Mouse (Mus musculus) cerebellum, postnatal 4 days (tissue): ENCODE results near the gene Sema3f.

Source experiments
- DNase-seq, 2 experiments: peaks; one replicate each; pipeline ENCODE4 v3.0.0; 2022; ENCODE audit warnings: low spot score in 2 of 2, mixed read lengths in 1 of 2

Gene Sema3f

DNA sequence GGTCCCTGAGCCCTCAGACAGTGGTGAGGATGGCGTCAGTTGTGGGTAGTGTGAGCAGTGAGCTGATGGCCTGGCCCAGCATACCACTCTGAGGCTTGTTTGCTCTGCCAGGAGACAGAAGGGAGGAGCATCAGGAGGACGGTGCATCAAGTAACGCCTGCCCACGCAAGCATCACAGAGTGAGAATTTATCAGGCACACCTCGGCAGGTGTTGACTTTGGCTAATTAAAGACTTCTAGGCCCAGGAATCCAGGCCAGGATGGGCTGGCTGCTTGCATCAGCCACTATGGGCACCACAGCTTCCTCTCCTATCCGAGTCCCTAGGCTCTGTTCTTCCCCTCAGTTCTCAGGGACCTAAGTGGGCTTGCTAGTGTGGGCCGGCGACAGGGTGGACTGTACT is 47.9 kb downstream of the Sema3f start:
- DNase-seq, result no peak

GRCm38 (mm10) chr9:107660777-107661176 is 49.5 kb downstream of the Sema3f start:
- no peak for DNase-seq

GRCm38 (mm10) chr9:107659961-107660360 is 50.3 kb downstream of the Sema3f start:
- no peak for DNase-seq

DNA sequence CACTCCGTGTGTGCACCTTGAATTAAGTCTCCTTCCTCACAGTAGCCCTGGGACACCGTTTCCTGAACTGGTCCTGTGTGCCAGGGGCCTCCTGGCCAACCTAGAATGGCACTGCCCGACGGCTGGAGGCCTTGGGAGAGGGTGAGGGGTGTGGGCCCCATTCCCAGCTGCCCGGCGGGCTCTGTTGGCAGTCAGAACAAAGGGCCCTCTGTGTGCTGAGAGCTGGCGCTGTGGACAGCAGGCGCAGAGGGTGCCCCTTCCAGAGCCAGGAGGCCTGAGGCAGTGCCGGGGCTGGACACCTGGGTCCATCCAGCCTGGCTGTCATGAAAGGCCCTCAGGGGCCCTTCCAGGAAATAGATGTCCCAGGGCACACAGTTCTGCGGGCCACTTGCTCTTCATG is 50.7 kb downstream of the Sema3f start:
- DNase-seq, result peak in 1 of 2 experiments; percentile 66

GRCm38 (mm10) chr9:107658096-107658495 is 52.2 kb downstream of the Sema3f start:
- no peak for DNase-seq

DNA sequence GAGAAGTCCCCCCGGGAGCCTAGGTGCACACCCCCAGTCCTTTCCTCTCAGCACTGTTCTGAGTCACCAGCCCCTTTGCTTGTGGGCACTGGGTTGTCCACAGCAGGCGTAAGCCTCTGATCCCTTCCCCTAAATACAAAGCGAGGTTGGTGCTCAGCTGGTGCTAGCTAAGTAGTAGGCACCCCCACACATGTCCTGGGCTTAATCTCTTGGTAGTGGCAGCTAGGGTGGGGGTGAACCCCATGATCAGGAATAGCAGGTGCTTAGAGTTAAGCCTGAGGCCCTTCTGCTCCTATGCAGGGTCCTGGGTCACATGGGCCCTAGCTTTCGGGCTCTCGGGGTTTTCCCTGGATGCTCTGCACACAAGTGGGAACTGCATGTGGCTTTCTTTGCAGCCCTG is 53.1 kb downstream of the Sema3f start:
- no peak for DNase-seq

DNA sequence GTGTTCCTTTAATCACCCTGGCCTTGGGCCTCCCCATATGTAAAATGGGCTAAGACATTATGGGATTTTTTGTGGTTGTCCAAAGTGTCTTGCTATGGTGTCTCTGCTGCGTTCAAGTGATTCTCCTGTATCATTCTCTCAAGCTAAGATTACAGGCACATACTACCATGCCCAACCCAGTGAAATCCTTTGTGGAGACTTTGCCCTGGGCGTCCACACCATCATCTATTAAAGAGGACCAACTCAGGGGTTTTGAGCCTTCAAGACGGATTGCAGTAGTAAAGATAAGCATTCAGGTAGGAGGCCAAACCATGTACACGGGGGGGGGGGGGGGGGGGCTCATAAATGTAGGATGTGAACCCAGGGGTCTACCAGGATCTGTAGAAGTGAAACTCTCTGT is 55.7 kb downstream of the Sema3f start:
- no peak for DNase-seq

GRCm38 (mm10) chr9:107653474-107653873 is 56.8 kb downstream of the Sema3f start:
- DNase-seq, result no peak

GRCm38 (mm10) chr9:107650708-107651481 is 59.4 kb downstream of the Sema3f start:
- peak in 1 of 2 experiments; percentile 45 for DNase-seq

GRCm38 (mm10) chr9:107650225-107650624 is 60.0 kb downstream of the Sema3f start:
- no peak for DNase-seq

DNA sequence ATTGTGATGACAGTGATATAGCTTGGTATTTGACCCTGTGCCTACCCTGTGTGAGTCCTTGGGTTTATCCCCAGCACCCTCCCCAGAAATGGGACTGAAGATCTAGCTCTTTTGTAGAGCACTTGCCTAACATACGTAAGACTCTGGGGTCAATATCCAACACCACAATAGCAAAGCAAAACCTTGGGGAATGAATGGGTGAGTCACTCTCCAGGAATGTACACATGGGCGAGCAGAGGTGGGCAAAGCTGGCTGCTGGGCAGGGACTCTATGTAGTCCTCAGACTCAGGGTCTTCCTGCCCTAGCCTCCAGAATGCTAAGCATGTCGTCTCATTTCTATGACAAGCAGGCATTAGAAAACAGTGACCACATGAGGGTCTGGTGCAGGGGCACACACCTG is 61.5 kb downstream of the Sema3f start:
- no peak for DNase-seq

DNA sequence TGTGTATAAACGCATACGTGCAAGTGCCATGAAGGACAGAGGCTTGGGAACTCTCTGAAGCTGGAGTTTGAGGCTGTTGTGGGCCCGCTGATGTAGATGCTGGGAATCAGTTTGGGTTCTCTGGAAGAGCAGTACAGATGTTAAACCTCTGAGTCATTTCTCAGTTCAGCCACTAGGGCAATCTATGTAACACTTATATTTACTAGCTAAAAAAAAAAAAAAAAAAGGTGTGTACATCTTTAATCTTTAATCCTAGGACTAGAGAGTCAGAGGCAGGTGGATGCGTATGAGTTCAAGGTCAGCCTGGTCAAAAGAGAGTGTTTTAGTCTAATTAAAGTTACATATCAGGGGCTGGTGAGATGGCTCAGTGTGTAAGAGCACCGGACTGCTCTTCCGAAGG is 63.3 kb downstream of the Sema3f start:
- no peak for DNase-seq

DNA sequence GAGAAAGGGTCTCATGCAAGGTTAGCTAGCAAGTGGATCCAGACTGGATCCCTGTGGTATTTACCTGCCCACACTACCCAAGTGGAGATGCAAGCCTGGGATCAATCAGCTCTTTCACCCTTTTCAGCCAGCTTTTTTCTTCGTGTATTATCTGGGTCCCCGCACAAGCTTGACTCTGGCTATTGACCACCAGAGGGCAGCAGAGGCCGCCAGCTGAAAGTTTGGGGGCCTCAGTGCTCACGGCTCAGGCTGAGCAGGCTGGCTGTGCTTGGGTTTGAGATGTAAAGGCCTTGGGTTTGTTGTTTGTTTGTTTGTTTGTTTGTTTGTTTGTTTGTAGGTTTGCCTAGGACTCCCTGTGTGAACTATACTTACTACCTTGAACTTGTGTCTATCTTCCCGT is 64.7 kb downstream of the Sema3f start:
- peak; percentile 76 to 84 for DNase-seq

DNA sequence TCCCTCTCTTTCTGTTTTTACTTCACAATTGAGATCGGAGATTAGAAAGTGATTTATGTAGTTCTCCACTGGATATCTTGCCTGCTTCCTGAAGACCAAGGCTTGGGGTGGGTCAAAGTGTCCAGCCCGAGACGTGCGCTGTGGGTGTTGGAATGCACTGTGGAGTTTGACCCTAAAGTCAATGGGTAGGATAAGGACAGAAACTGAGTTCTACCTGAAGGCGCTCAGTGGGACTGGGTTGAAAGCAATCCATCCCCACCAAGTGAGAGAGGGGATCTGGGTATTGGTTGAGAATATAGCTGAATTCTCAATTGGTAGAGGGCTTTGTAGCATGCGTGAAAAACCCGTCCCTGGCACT is 65.1 kb downstream of the Sema3f start:
- no peak for DNase-seq

- DNase-seq, result peak; percentile 89 to 96
These were observed 65.7 kb downstream of the Sema3f start for GRCm38 (mm10) chr9:107644495-107645152.

DNA sequence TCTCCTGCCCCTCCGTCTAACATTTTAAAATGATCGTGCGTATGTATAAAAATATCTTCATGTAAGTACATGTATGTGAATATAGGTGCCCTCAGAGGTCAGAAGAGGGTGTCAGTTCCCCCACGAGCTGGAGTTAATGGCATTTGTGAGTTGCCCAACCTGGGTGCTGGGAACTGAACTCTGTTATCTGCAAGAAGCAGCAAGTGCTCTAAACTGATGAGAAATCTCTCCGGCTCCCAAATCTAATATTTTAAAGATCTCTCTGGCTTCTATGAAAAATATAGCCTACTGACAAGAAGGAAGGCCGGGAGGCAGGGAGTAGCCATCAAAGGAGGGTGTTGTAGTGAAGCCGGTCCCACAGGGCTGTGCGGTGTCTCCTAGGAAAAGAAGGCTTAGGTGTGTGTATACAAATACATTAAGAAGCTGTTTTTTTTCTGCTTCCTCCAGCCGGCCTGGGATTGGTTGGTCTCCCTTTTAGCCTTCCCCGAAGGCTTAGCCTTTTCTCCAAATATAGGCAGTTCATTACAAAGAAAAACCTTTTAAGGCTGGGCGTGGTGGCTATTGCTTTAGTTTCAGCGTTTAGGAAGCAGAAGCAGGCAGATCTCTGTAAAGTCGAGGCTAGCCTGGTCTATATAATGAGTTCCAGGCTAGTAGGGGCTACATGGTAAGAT is 66.6 kb downstream of the Sema3f start:
- DNase-seq, result no peak

- DNase-seq, result no peak
These were observed 68.6 kb downstream of the Sema3f start for GRCm38 (mm10) chr9:107641666-107642065.

DNA sequence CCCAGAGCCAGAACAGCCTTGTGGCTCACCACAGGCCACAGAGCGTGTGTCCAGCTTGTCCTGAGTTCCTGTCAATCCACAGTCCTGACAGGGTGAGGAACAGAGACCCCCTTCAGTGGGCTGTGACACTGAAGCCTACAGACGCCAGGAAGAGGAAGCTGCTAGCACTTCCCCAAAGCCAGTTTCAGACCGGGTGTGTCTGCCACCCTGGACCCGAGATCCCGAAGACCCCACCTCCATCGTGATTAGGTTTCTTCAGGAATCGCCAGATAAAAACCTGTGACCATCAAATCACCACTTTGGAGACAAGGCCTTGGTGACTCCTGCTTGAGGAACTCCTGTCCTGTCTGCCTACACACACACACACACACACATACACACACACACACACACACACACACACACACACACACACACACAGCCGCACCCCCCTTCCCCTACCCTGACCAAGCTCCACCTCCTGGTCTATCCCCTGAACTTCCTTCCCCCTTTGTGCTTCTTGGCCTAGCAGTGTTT is 70.0 kb downstream of the Sema3f start:
- no peak for DNase-seq

- peak in 1 of 2 experiments; percentile 46 for DNase-seq
These were observed 73.2 kb downstream of the Sema3f start for GRCm38 (mm10) chr9:107637070-107637469.

DNA sequence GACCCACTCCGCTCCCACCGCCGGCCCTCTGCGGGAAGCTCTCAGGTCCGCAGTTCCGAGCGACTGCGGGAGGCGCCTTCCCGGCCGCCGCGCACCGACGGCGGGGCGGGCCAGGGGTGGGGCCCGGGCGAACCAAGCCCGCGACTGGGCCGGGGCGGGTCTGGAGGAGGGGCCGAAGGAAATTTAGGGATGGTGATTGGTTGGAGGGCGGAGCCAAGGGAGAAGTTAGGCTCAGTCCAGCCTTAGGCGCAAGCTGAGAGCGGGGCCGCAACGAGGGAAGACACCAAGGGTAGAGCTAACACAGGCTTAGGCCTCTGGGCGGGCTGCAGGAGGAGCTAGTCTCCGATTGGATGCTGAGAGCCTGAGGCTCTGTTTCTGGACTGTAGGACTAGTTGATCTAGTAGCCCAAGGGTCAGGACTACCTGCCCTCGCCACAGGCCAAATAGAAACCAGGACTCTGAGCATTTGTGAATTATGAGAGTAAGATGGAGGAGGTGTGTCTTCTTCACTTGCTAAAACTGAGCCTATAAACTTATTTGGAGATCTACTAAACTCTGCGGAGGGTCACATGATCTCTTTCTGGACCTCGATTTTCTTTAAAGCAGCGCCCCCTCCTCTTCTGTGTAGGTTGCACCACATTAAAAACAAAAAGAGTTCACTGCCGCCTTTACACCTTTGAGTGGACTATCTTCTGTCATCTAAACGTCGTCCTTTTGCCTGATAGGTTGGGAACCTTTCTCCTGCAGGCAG is 74.8 kb downstream of the Sema3f start, which contains the start of gene Gnai2:
Gene Gnai2, minus strand, starts transcription at position 89 of the 750 bp plus-strand sequence.
- DNase-seq, result peak; percentile 73 to 88

DNA sequence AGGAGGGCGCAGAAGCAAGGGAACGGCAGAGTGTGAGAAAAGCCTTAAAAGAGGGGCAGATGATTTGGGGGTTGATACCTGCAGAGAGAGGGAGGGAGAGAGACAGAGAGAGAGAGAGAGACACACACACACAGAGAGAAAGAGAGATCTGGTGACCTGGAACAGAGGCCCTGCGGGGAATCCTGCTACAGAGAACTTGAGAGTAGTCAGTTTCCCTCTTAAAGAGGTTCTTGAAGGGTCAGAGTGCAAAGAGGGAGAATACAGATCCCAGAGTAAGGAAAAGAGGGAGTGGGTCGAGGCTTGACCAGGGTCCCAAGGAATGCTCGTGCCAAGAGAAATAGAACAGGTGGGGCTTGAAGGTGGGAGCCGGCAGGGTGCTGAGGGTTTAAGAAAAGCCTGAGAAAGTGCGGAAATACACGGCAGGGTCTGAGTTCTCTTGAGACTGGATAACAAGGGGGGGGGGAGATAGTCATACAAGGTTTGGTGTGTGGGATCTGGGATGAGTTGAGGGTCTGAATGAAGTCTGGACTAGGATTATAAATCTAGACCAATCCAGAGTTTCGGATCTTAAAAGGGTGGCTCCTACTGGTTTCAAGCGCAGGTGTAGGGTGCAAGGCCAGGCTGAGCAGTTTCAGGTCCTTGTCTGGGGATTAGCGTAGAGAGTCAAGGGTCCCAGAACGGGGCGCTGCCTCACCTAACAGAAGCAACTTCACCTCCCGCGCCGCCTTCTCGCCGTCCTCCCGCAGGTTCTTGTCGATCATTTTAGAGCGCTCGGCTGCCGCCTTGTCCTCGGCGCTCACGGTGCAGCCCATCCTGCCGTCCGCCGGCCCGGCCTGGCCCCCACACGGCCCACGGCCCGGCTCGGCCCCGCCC is 75.6 kb downstream of the Sema3f start:
- no peak for DNase-seq
